Mouse (Mus musculus): Measurements from ENCODE around the gene Ak6.

DNA sequence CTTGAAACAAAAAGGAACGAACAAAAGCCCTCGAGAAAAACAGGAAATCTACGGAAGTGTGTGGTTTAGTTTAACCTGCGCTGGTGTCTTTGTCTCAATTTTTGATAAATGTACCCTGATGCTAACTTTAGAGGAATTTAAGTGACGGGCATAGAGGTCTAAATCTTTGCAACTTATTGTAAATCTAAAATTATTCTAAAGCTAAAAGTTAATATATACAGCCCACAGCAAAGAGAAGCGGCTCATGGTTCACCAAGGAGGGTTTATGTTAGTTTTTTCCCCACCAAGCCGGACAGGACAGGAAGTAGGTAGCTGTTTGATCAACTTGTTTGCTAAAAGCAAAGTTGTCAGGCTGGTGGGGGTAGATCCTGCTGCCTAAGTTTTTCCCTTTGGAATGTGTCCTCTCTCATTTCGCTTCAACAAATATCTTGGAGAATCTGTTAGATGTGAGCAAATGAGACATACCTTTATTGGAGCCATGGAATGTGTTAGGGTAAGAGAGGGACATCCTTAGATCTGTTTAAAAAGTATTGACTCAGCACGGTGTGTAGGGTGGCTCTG is 19.5 kb downstream of the Ak6 start:
- TF ChIP-seq POLR2A (IDR thresholded peaks at IDR 0.05; ENCODE audit: insufficient read length, low read depth) (no peak), TCF12 (IDR thresholded peaks at IDR 0.05; ENCODE audit: insufficient read depth, poor library complexity, severe bottlenecking) (no peak), MAX (IDR thresholded peaks at IDR 0.05; ENCODE audit: low read depth) (no peak)

Data from myocyte (in vitro differentiated cells).